Mouse (Mus musculus) spleen, adult 2 months (tissue): ENCODE data around the gene Atp2a3.

ENCODE experiments used
- CTCF ChIP-seq: fragments of 200-500 bp; IDR thresholded peaks from 2 replicates; pipeline ENCODE4 v1.5.1; 2011; ENCODE audit warnings: mild to moderate bottlenecking, inconsistent platforms; ENCODE audit not compliant: insufficient read depth, insufficient read length, insufficient replicate concordance; ENCODE audit errors: extremely low read depth
- POLR2A ChIP-seq: fragments of 200-500 bp; IDR thresholded peaks from 2 replicates; pipeline ENCODE4 v1.6.1; 2011; ENCODE audit warnings: low read depth, low read length, inconsistent platforms

DNA sequence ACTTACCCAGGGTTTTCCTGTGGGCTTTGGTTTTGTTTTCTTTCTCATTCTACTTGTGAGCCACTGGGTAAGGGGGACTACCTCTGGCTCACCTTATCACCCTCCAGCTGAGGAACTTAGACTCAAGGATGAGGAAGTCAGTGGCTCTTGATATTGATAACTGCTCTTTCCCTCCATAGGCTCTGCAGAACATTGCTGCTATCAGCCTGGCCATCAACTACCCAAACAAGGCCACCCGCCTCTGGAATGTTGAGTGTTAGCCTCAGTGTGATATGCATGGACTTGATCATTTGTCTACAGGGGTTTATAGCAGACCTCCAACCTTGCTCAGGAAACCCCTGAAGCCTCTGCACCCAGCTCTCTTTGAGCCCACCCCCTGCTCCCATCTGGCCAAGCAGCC, 36.5 kb upstream of the Atp2a3 start:
- TF ChIP-seq CTCF (no peak), POLR2A (no peak)
